Mouse (Mus musculus): ENCODE measurements at regions not wholly inside any gene's neighbourhood (a gene's known extent, or its start where the extent isn't known, plus 50 kb on each side); places are given as distances from the start of the nearest gene placed in this dataset.

- no peak for ATAC-seq (replicated peaks in 1 of 2; ENCODE audit: insufficient read depth in 1 of 2, low FRiP score in 2 of 2, low TSS enrichment in 1 of 2, low read depth in 1 of 2, poor library complexity in 2 of 2, severe bottlenecking in 2 of 2)
Observed at GRCm38 (mm10) chr15:67792822-67793221, 1292.1 kb upstream of the Lrrc6 start.

GRCm38 (mm10) chr15:67788587-67788986 is 1287.9 kb upstream of the Lrrc6 start:
- ATAC-seq (replicated peaks in 1 of 2; ENCODE audit: insufficient read depth in 1 of 2, low FRiP score in 2 of 2, low TSS enrichment in 1 of 2, low read depth in 1 of 2, poor library complexity in 2 of 2, severe bottlenecking in 2 of 2): no peak

GRCm38 (mm10) chr15:67785583-67785982 is 1284.9 kb upstream of the Lrrc6 start:
- ATAC-seq (replicated peaks in 1 of 2; ENCODE audit: insufficient read depth in 1 of 2, low FRiP score in 2 of 2, low TSS enrichment in 1 of 2, low read depth in 1 of 2, poor library complexity in 2 of 2, severe bottlenecking in 2 of 2): peak; percentile 61 to 77

GRCm38 (mm10) chr15:67783754-67784153 is 1283.0 kb upstream of the Lrrc6 start:
- ATAC-seq (replicated peaks in 1 of 2; ENCODE audit: insufficient read depth in 1 of 2, low FRiP score in 2 of 2, low TSS enrichment in 1 of 2, low read depth in 1 of 2, poor library complexity in 2 of 2, severe bottlenecking in 2 of 2): no peak

- ATAC-seq (replicated peaks in 1 of 2; ENCODE audit: insufficient read depth in 1 of 2, low FRiP score in 2 of 2, low TSS enrichment in 1 of 2, low read depth in 1 of 2, poor library complexity in 2 of 2, severe bottlenecking in 2 of 2): no peak
Observed at GRCm38 (mm10) chr15:67782505-67782904, 1281.8 kb upstream of the Lrrc6 start.

- no peak for ATAC-seq (replicated peaks in 1 of 2; ENCODE audit: insufficient read depth in 1 of 2, low FRiP score in 2 of 2, low TSS enrichment in 1 of 2, low read depth in 1 of 2, poor library complexity in 2 of 2, severe bottlenecking in 2 of 2)
Observed at GRCm38 (mm10) chr15:67780856-67781255, 1280.1 kb upstream of the Lrrc6 start.

- peak in 1 of 2 experiments; percentile 36; a peak in 1 of 4 replicates for ATAC-seq (replicated peaks in 1 of 2; ENCODE audit: insufficient read depth in 1 of 2, low FRiP score in 2 of 2, low TSS enrichment in 1 of 2, low read depth in 1 of 2, poor library complexity in 2 of 2, severe bottlenecking in 2 of 2)
Observed at GRCm38 (mm10) chr15:67767624-67768023, 1266.9 kb upstream of the Lrrc6 start.

- no peak for ATAC-seq (replicated peaks in 1 of 2; ENCODE audit: insufficient read depth in 1 of 2, low FRiP score in 2 of 2, low TSS enrichment in 1 of 2, low read depth in 1 of 2, poor library complexity in 2 of 2, severe bottlenecking in 2 of 2)
Observed at GRCm38 (mm10) chr15:67759221-67759620, 1258.5 kb upstream of the Lrrc6 start.

GRCm38 (mm10) chr15:67750582-67750981 is 1249.9 kb upstream of the Lrrc6 start:
- ATAC-seq (replicated peaks in 1 of 2; ENCODE audit: insufficient read depth in 1 of 2, low FRiP score in 2 of 2, low TSS enrichment in 1 of 2, low read depth in 1 of 2, poor library complexity in 2 of 2, severe bottlenecking in 2 of 2): no peak

GRCm38 (mm10) chr15:67743332-67743731 is 1242.6 kb upstream of the Lrrc6 start:
- ATAC-seq (replicated peaks in 1 of 2; ENCODE audit: insufficient read depth in 1 of 2, low FRiP score in 2 of 2, low TSS enrichment in 1 of 2, low read depth in 1 of 2, poor library complexity in 2 of 2, severe bottlenecking in 2 of 2): no peak

- peak; percentile 73 to 83; a peak in 3 of 4 replicates for ATAC-seq (replicated peaks in 1 of 2; ENCODE audit: insufficient read depth in 1 of 2, low FRiP score in 2 of 2, low TSS enrichment in 1 of 2, low read depth in 1 of 2, poor library complexity in 2 of 2, severe bottlenecking in 2 of 2)
Observed at GRCm38 (mm10) chr15:67732988-67733387, 1232.3 kb upstream of the Lrrc6 start.

- no peak for ATAC-seq (replicated peaks in 1 of 2; ENCODE audit: insufficient read depth in 1 of 2, low FRiP score in 2 of 2, low TSS enrichment in 1 of 2, low read depth in 1 of 2, poor library complexity in 2 of 2, severe bottlenecking in 2 of 2)
Observed at GRCm38 (mm10) chr15:67729492-67729891, 1228.8 kb upstream of the Lrrc6 start.

- ATAC-seq (replicated peaks in 1 of 2; ENCODE audit: insufficient read depth in 1 of 2, low FRiP score in 2 of 2, low TSS enrichment in 1 of 2, low read depth in 1 of 2, poor library complexity in 2 of 2, severe bottlenecking in 2 of 2): no peak
Observed at GRCm38 (mm10) chr15:67725239-67725638, 1224.5 kb upstream of the Lrrc6 start.

- no peak for ATAC-seq (replicated peaks in 1 of 2; ENCODE audit: insufficient read depth in 1 of 2, low FRiP score in 2 of 2, low TSS enrichment in 1 of 2, low read depth in 1 of 2, poor library complexity in 2 of 2, severe bottlenecking in 2 of 2)
Observed at GRCm38 (mm10) chr15:67714203-67714602, 1213.5 kb upstream of the Lrrc6 start.

- ATAC-seq (replicated peaks in 1 of 2; ENCODE audit: insufficient read depth in 1 of 2, low FRiP score in 2 of 2, low TSS enrichment in 1 of 2, low read depth in 1 of 2, poor library complexity in 2 of 2, severe bottlenecking in 2 of 2): no peak
Observed at GRCm38 (mm10) chr15:67686140-67686539, 1185.4 kb upstream of the Lrrc6 start.

- no peak for ATAC-seq (replicated peaks in 1 of 2; ENCODE audit: insufficient read depth in 1 of 2, low FRiP score in 2 of 2, low TSS enrichment in 1 of 2, low read depth in 1 of 2, poor library complexity in 2 of 2, severe bottlenecking in 2 of 2)
Observed at GRCm38 (mm10) chr15:67673276-67673675, 1172.6 kb upstream of the Lrrc6 start.

GRCm38 (mm10) chr15:67636155-67636554 is 1135.4 kb upstream of the Lrrc6 start:
- ATAC-seq (replicated peaks in 1 of 2; ENCODE audit: insufficient read depth in 1 of 2, low FRiP score in 2 of 2, low TSS enrichment in 1 of 2, low read depth in 1 of 2, poor library complexity in 2 of 2, severe bottlenecking in 2 of 2): no peak

GRCm38 (mm10) chr15:67626704-67627287 is 1126.1 kb upstream of the Lrrc6 start:
- ATAC-seq (replicated peaks in 1 of 2; ENCODE audit: insufficient read depth in 1 of 2, low FRiP score in 2 of 2, low TSS enrichment in 1 of 2, low read depth in 1 of 2, poor library complexity in 2 of 2, severe bottlenecking in 2 of 2): peak; percentile 48 to 80; a peak in 1 of 4 replicates

GRCm38 (mm10) chr15:67611896-67612295 is 1111.2 kb upstream of the Lrrc6 start:
- ATAC-seq (replicated peaks in 1 of 2; ENCODE audit: insufficient read depth in 1 of 2, low FRiP score in 2 of 2, low TSS enrichment in 1 of 2, low read depth in 1 of 2, poor library complexity in 2 of 2, severe bottlenecking in 2 of 2): no peak
